ENCODE assay signal across 8 mouse cellular contexts in the genomic region with DNA sequence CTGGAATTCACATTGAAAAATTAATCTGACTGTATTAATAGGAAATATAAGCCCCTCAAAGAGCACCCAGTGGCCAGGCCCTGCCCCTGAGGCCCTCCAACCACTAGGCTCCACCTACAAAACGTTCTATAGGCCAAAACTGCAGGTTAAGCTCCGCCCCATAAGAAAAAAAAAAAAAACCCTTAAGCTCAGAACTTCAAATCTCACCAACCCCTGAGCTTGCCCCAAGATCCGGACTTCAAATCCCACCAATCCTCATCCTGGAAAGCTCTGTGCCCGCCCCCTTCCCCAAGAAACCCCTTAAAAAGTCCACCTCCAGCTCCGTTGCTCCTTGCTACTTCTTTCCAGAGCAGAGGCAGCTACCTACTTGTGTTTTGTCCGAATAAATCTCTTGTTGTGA. TPM values are rescaled to one million over a fixed set of nuclear protein-coding genes. Genes with fewer than 3 reads are reported as not detected.
A peak's percentile ranks its signal among the peaks of the same experiment; 100 is the strongest.
DNase-seq lines count a peak whose midpoint lies in the region; ATAC-seq lines count a peak whose summit lies in the region.

No protein-coding gene starts in this region.

- no peak overlapping the region for H3K9ac ChIP-seq in midbrain, embryonic 15.5 days
- no peak overlapping the region for H3K9ac ChIP-seq in lung, embryonic 15.5 days

- no peak overlapping the region for H3K4me2 ChIP-seq in midbrain, embryonic 15.5 days
- H3K4me2 ChIP-seq in lung, embryonic 15.5 days = peak overlapping the region; percentile 84

- no peak overlapping the region; the same call in 1 of the 2 replicates for H3K27ac ChIP-seq in midbrain, embryonic 10.5 days (replicated peaks)
- H3K27ac ChIP-seq in midbrain, embryonic 15.5 days = no peak overlapping the region
- no peak overlapping the region for H3K27ac ChIP-seq in brown adipose tissue, adult 24 weeks (replicated peaks; ENCODE audit: low read depth, low read length)
- H3K27ac ChIP-seq in lung, embryonic 15.5 days = no peak overlapping the region

- no peaks in the 10 kb centered on the region for H3K9me3 ChIP-seq in midbrain, embryonic 10.5 days (replicated peaks)
- no peaks in the 10 kb centered on the region for H3K9me3 ChIP-seq in midbrain, embryonic 15.5 days
- no peaks in the 10 kb centered on the region for H3K9me3 ChIP-seq in lung, embryonic 15.5 days

- peak; percentile 28 for DNase-seq in midbrain, embryonic 10.5 days (ENCODE audit: low spot score)
- peak; percentile 14 to 15 for DNase-seq in heart, postnatal 36 days
- DNase-seq in testis, postnatal 14 days (ENCODE audit: low spot score) = peak; percentile 89
- DNase-seq in gastrocnemius, postnatal 10 days = no peak
- no peak for DNase-seq in urinary bladder, postnatal 14 days (ENCODE audit: low spot score)

- 41% methylated on average over 6 of the region's 6 CpGs for WGBS in midbrain, embryonic 10.5 days
- 40% methylated on average over 6 of the region's 6 CpGs for WGBS in midbrain, embryonic 15.5 days
- 45% methylated on average over 6 of the region's 6 CpGs for WGBS in lung, embryonic 15.5 days

- peak overlapping the region; percentile 84; the same call in 1 of the 2 replicates for H3K4me3 ChIP-seq in midbrain, embryonic 10.5 days
- H3K4me3 ChIP-seq in midbrain, embryonic 15.5 days = no peak overlapping the region
- H3K4me3 ChIP-seq in brown adipose tissue, adult 24 weeks (ENCODE audit: insufficient read depth, low read depth, low read length) = 0 out of 2 replicates have a peak overlapping the region, but pooled peaks have one; percentile 2
- H3K4me3 ChIP-seq in lung, embryonic 15.5 days = peak overlapping the region; percentile 73; the same call in 1 of the 2 replicates

- intact Hi-C loops in heart, postnatal 36 days (cut with DNase I) = no loop called here

- H3K36me3 ChIP-seq in midbrain, embryonic 10.5 days = peaks cover 22% of the 10 kb centered on the region
- H3K36me3 ChIP-seq in midbrain, embryonic 15.5 days (replicated peaks) = peaks cover 11% of the 10 kb centered on the region; the same call in 1 of the 2 replicates
- peaks cover 11% of the 10 kb centered on the region for H3K36me3 ChIP-seq in lung, embryonic 15.5 days

- H3K27me3 ChIP-seq in midbrain, embryonic 10.5 days (ENCODE audit: low read depth, poor library complexity, severe bottlenecking) = no peaks in the 10 kb centered on the region
- H3K27me3 ChIP-seq in midbrain, embryonic 15.5 days (replicated peaks) = no peaks in the 10 kb centered on the region
- no peaks in the 10 kb centered on the region for H3K27me3 ChIP-seq in lung, embryonic 15.5 days

- ATAC-seq in midbrain, embryonic 15.5 days (replicated peaks) = no peak
- ATAC-seq in lung, embryonic 15.5 days (ENCODE audit: borderline replicate concordance, extremely low read depth, low FRiP score, low TSS enrichment) = no peak

- H3K4me1 ChIP-seq in midbrain, embryonic 10.5 days = peaks cover 17% of the 10 kb centered on the region
- H3K4me1 ChIP-seq in midbrain, embryonic 15.5 days = peaks cover 25% of the 10 kb centered on the region
- no peaks in the 10 kb centered on the region for H3K4me1 ChIP-seq in brown adipose tissue, adult 24 weeks (ENCODE audit: control insufficient read depth, insufficient read depth, insufficient read length, low read length)
- peaks cover 8% of the 10 kb centered on the region; the same call in 1 of the 2 replicates for H3K4me1 ChIP-seq in lung, embryonic 15.5 days

RNA-seq across cellular contexts. Expression of a gene that starts 0.8 kb away (rescaled TPM):
- 4.6 and 5.2 TPM in 2 replicates for polyA plus RNA-seq in midbrain, embryonic 10.5 days (2016; fragmentation: Nextera tagmentation; extraction: Ambion mirVana)
- 7.1 TPM in 2 replicates for polyA plus RNA-seq in midbrain, embryonic 15.5 days (2015; fragmentation: Nextera tagmentation; extraction: Ambion mirVana)
- polyA plus RNA-seq in brown adipose tissue, adult 24 weeks (2012; ENCODE audit: insufficient read depth, insufficient read length, missing spikeins) = 1.8 and 2.0 TPM in 2 replicates
- 1 to 10 TPM; 3.4 to 3.7 TPM for total RNA-seq in heart, postnatal 36 days (2021)
- 4.9 and 5.1 TPM in 2 replicates for polyA plus RNA-seq in lung, embryonic 15.5 days (2015; fragmentation: Nextera tagmentation; extraction: Ambion mirVana)
- total RNA-seq in gastrocnemius, postnatal 10 days (2021) = 1 to 10 TPM; 6.0 to 6.5 TPM

RNA-seq across cellular contexts. Expression of a gene that starts 12.9 kb away (rescaled TPM):
- polyA plus RNA-seq in midbrain, embryonic 10.5 days (2016; fragmentation: Nextera tagmentation; extraction: Ambion mirVana) = not detected in 2 replicates
- not detected in 2 replicates for polyA plus RNA-seq in midbrain, embryonic 15.5 days (2015; fragmentation: Nextera tagmentation; extraction: Ambion mirVana)
- not detected in 2 replicates for polyA plus RNA-seq in brown adipose tissue, adult 24 weeks (2012; ENCODE audit: insufficient read depth, insufficient read length, missing spikeins)
- total RNA-seq in heart, postnatal 36 days (2021) = not detected
- 0.15 TPM in 1 of 2 replicates, not detected in the other for polyA plus RNA-seq in lung, embryonic 15.5 days (2015; fragmentation: Nextera tagmentation; extraction: Ambion mirVana)
- 1 to 10 TPM in 1 of 2 experiments, not detected in 1; 1.1 TPM for total RNA-seq in gastrocnemius, postnatal 10 days (2021)

RNA-seq across cellular contexts. Expression of a gene that starts 33.9 kb away (rescaled TPM):
- polyA plus RNA-seq in midbrain, embryonic 10.5 days (2016; fragmentation: Nextera tagmentation; extraction: Ambion mirVana) = 274 and 296 TPM in 2 replicates
- polyA plus RNA-seq in midbrain, embryonic 15.5 days (2015; fragmentation: Nextera tagmentation; extraction: Ambion mirVana) = 626 and 662 TPM in 2 replicates
- polyA plus RNA-seq in brown adipose tissue, adult 24 weeks (2012; ENCODE audit: insufficient read depth, insufficient read length, missing spikeins) = 76.4 and 79.9 TPM in 2 replicates
- 100 to 1,000 TPM; 160 to 167 TPM for total RNA-seq in heart, postnatal 36 days (2021)
- polyA plus RNA-seq in lung, embryonic 15.5 days (2015; fragmentation: Nextera tagmentation; extraction: Ambion mirVana) = 241 and 245 TPM in 2 replicates
- total RNA-seq in gastrocnemius, postnatal 10 days (2021) = 100 to 1,000 TPM; 160 to 172 TPM

RNA-seq across cellular contexts. Expression of a gene that starts 37.8 kb away (rescaled TPM):
- 11.2 and 12.5 TPM in 2 replicates for polyA plus RNA-seq in midbrain, embryonic 10.5 days (2016; fragmentation: Nextera tagmentation; extraction: Ambion mirVana)
- polyA plus RNA-seq in midbrain, embryonic 15.5 days (2015; fragmentation: Nextera tagmentation; extraction: Ambion mirVana) = 14.1 and 14.2 TPM in 2 replicates
- polyA plus RNA-seq in brown adipose tissue, adult 24 weeks (2012; ENCODE audit: insufficient read depth, insufficient read length, missing spikeins) = 2.5 and 4.8 TPM in 2 replicates
- total RNA-seq in heart, postnatal 36 days (2021) = 1 to 10 TPM; 1.6 to 2.0 TPM
- 7.6 and 7.9 TPM in 2 replicates for polyA plus RNA-seq in lung, embryonic 15.5 days (2015; fragmentation: Nextera tagmentation; extraction: Ambion mirVana)
- total RNA-seq in gastrocnemius, postnatal 10 days (2021) = 1 to 10 TPM; 2.5 to 3.0 TPM

RNA-seq across cellular contexts. Expression of a gene that starts 43.9 kb away (rescaled TPM):
- 34.1 and 69.6 TPM in 2 replicates for polyA plus RNA-seq in midbrain, embryonic 10.5 days (2016; fragmentation: Nextera tagmentation; extraction: Ambion mirVana)
- polyA plus RNA-seq in midbrain, embryonic 15.5 days (2015; fragmentation: Nextera tagmentation; extraction: Ambion mirVana) = 311 and 338 TPM in 2 replicates
- polyA plus RNA-seq in brown adipose tissue, adult 24 weeks (2012; ENCODE audit: insufficient read depth, insufficient read length, missing spikeins) = not detected in 2 replicates
- total RNA-seq in heart, postnatal 36 days (2021) = 1 to 10 TPM; 2.2 to 2.5 TPM
- polyA plus RNA-seq in lung, embryonic 15.5 days (2015; fragmentation: Nextera tagmentation; extraction: Ambion mirVana) = 19.3 and 21.5 TPM in 2 replicates
- 1 to 10 TPM; 7.3 to 8.0 TPM for total RNA-seq in gastrocnemius, postnatal 10 days (2021)

Comparison
In these comparisons a context has a peak if more than half of its experiments do, and no peak if none do; other contexts are left out.
1. DNase-seq: peak in midbrain, embryonic 10.5 days (single experiment), heart, postnatal 36 days (2 of 2) and testis, postnatal 14 days (single experiment); none in gastrocnemius, postnatal 10 days (single experiment) and urinary bladder, postnatal 14 days (single experiment).